Mouse (Mus musculus) CH12.LX (cell line): ENCODE measurements around the gene Syt12.

Experiments used
- BHLHE40 ChIP-seq: IDR thresholded peaks from 2 replicates; pipeline ENCODE4 v1.6.1; 2011; ENCODE audit warnings: mild to moderate bottlenecking, low read depth, low read length, improper control_type of control experiment
- CTCF ChIP-seq, 2 experiments: IDR thresholded peaks in 1 of 2; conservative IDR thresholded peaks in 1 of 2; 2 replicates each; pipeline ENCODE4 v1.5.1; 2011 to 2012; ENCODE audit warnings: low read depth in 2 of 2, low read length in 2 of 2, improper control_type of control experiment in 1 of 2, inconsistent platforms in 1 of 2, mild to moderate bottlenecking in 1 of 2, moderate library complexity in 1 of 2
- MAFK ChIP-seq: IDR thresholded peaks from 2 replicates; pipeline ENCODE4 v1.6.1; 2011; ENCODE audit warnings: low read length, improper control_type of control experiment; ENCODE audit not compliant: insufficient replicate concordance
- POLR2A ChIP-seq: IDR thresholded peaks from 2 replicates; pipeline ENCODE4 v1.6.1; 2011; ENCODE audit warnings: low read depth, mild to moderate bottlenecking, improper control_type of control experiment, low read length
- POLR2AphosphoS2 ChIP-seq: IDR thresholded peaks from 2 replicates; pipeline ENCODE4 v1.6.1; 2011; ENCODE audit warnings: low read depth, low read length, improper control_type of control experiment
- SIN3A ChIP-seq: IDR thresholded peaks from 2 replicates; pipeline ENCODE4 v1.6.1; 2012; ENCODE audit warnings: low read length, improper control_type of control experiment, inconsistent platforms
- UBTF ChIP-seq: IDR thresholded peaks from 2 replicates; pipeline ENCODE4 v1.6.1; 2012; ENCODE audit warnings: low read depth, mild to moderate bottlenecking, inconsistent platforms, low read length, improper control_type of control experiment, moderate library complexity
- ZNF384 ChIP-seq: IDR thresholded peaks from 2 replicates; pipeline ENCODE4 v1.6.1; 2012; ENCODE audit warnings: low read depth, low read length, improper control_type of control experiment, inconsistent platforms

- TF ChIP-seq POLR2A: no peak
- TF ChIP-seq CTCF (conservative IDR thresholded peaks at IDR 0.05 in 1 of 2, IDR thresholded peaks at IDR 0.05 in 1 of 2; ENCODE audit: low read depth in 2 of 2, low read length in 2 of 2): no peak
- TF ChIP-seq ZNF384: no peak
- TF ChIP-seq MAFK: no peak
- no peak for TF ChIP-seq BHLHE40
- TF ChIP-seq UBTF: no peak
- no peak for TF ChIP-seq POLR2AphosphoS2
- TF ChIP-seq SIN3A: no peak
Measured at GRCm38 (mm10) chr19:4404840-4405239, 72.4 kb downstream of the Syt12 start.
